Mouse (Mus musculus) heart, adult 2 months (tissue): ENCODE data around the gene Dlk1. TPM values are rescaled to one million over a fixed set of nuclear protein-coding genes. Genes with fewer than 3 reads are reported as not detected.

Source experiments
- DNase-seq, 2 experiments: peaks; one replicate each; pipeline ENCODE4 v3.0.0; 2021
- H3K27ac ChIP-seq: fragments of 200-600 bp; 2 replicates; pipeline ENCODE4 v1.8.1; 2022
- H3K27me3 ChIP-seq: fragments of 200-500 bp; 2 replicates; pipeline ENCODE4 v1.6.1; 2012; ENCODE audit warnings: mild to moderate bottlenecking, low read length, inconsistent platforms, mixed read lengths; ENCODE audit not compliant: control insufficient read depth, insufficient read depth
- H3K36me3 ChIP-seq: fragments of 200-500 bp; 2 replicates; pipeline ENCODE4 v1.6.1; 2012; ENCODE audit warnings: low read length, inconsistent platforms; ENCODE audit not compliant: control insufficient read depth, insufficient read depth
- H3K4me1 ChIP-seq: fragments of 200-500 bp; 2 replicates; pipeline ENCODE4 v1.6.1; 2011; ENCODE audit warnings: low read length; ENCODE audit not compliant: control insufficient read depth, insufficient read depth
- H3K4me3 ChIP-seq: fragments of 200-600 bp; 2 replicates; pipeline ENCODE4 v1.8.1; 2022
- H3K79me2 ChIP-seq: fragments of 200-500 bp; replicated peaks from 2 replicates; pipeline ENCODE4 v1.6.1; 2012; ENCODE audit warnings: mild to moderate bottlenecking, inconsistent platforms, low read length, moderate library complexity, mixed read lengths; ENCODE audit not compliant: control insufficient read depth, insufficient read depth
- H3K9ac ChIP-seq: fragments of 200-500 bp; 2 replicates; pipeline ENCODE4 v1.6.1; 2012; ENCODE audit warnings: low read depth, mild to moderate bottlenecking, control low read depth, inconsistent platforms, low read length, mixed read lengths
- CTCF ChIP-seq: fragments of 200-600 bp; IDR thresholded peaks from 2 replicates; pipeline ENCODE4 v1.8.1; 2022; ENCODE audit warnings: antibody characterized with exemption, mild to moderate bottlenecking, moderate library complexity
- EP300 ChIP-seq: fragments of 200-500 bp; IDR thresholded peaks from 2 replicates; pipeline ENCODE4 v1.6.1; 2011; ENCODE audit warnings: low read depth, low read length, control low read depth; ENCODE audit not compliant: insufficient read depth
- POLR2A ChIP-seq: fragments of 200-500 bp; IDR thresholded peaks from 2 replicates; pipeline ENCODE4 v1.6.1; 2011; ENCODE audit warnings: mild to moderate bottlenecking, low read depth, low read length, control low read depth; ENCODE audit not compliant: insufficient read depth
- WGBS: fragments of 180-500 bp; shearing (Covaris S2); methylation state at CpG from one replicate; pipeline ENCODE4 v1.1.7; 2018; 5-methylcytosine and 5-hydroxymethylcytosine counted together
- intact Hi-C: fragments of 180-260 bp; cut with DNase I; formaldehyde crosslinking; loops from one replicate; pipeline ENCODE4 v1.15.1; 2025
- long read RNA-seq: library from polyadenylated mRNA; stranded (forward); transcript quantifications from one replicate; pipeline ENCODE4 v2.0.0, GENCODE M21; 2021
- polyA plus RNA-seq: library from polyadenylated mRNA; depleted of rRNA; stranded (reverse); fragments of >200 nt; gene quantifications from 2 replicates; pipeline ENCODE4 v1.2.3, GENCODE M21; 2012; rRNA removed
- total RNA-seq, 2 experiments: library from RNA; stranded (reverse); gene quantifications; 2 replicates each; pipeline ENCODE4 v1.2.3; 2021

Dlk1 gene
- total RNA-seq (under 1 TPM in 1 of 2 experiments, not detected in 1; 0.23 TPM), polyA plus RNA-seq (0.90 and 1.3 TPM in 2 replicates)
- long read RNA-seq: 0 reads

DNA sequence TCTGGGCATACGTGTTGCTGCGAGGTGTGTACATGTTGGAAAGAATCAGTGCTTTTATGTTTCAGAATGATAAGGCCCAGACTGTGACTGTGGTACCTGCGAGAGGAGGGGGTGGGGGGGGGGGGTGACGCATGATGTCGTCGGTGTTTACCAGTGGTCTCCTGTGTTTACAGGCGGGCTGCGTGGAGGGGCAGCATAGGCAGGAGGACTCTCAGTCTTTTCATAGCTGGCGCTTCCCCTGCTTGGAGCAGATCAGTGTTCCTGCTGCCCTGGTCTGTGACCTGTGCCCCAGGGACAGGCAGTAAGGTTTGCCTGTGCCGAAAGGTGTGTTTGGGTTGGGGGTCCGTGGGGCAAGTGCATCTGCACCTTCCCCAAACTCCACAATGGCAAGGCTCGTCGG lies at the start of gene Dlk1:
Dlk1 (plus strand) TSS at position 232 of the 400 bp plus-strand sequence.
- TF ChIP-seq POLR2A (no peak), CTCF (no peak), EP300 (no peak)
- 26% methylated on average over 13 of the region's 13 CpGs for WGBS
- H3K36me3 ChIP-seq: no peaks in the 10 kb centered on the region
- DNase-seq: no peak
- H3K79me2 ChIP-seq: no peaks in the 10 kb centered on the region
- no peak within 1 kb of the TSS for H3K9ac ChIP-seq
- no peak within 1 kb of the TSS for H3K4me3 ChIP-seq
- no peaks in the 10 kb centered on the region for H3K4me1 ChIP-seq
- intact Hi-C loops: no loop called here
- peaks cover 16% of the 10 kb centered on the region for H3K27me3 ChIP-seq
- H3K27ac ChIP-seq: no peak within 1 kb of the TSS

DNA sequence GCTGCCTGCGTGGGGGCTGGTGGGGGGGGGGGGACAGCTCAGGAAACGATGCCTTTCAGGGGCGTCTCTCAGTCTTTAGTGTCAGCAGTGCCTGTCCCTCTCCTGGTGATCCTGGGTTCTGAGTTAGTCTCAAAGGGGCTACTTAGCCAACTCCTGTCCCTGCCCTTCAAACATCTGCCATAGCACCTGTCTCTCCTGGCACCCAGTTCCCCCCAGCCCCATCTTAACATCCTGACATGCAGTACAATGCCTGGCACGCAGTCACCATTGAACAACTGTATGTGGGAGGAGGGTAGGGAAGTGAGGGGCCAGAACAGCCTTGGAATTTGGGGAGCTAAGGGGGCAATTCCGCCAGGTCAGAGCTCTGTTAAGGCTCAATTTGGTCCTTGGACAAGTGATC lies 49.7 kb upstream of the Dlk1 start:
- intact Hi-C loops: no loop called here
- DNase-seq: no peak
- H3K9ac ChIP-seq: no peak overlapping the region
- H3K27me3 ChIP-seq: no peaks in the 10 kb centered on the region
- H3K36me3 ChIP-seq: no peaks in the 10 kb centered on the region
- no peak overlapping the region for H3K27ac ChIP-seq
- H3K79me2 ChIP-seq: no peaks in the 10 kb centered on the region
- H3K4me1 ChIP-seq: no peaks in the 10 kb centered on the region
- TF ChIP-seq EP300: no peak
- TF ChIP-seq CTCF: no peak
- TF ChIP-seq POLR2A: no peak
- no peak overlapping the region for H3K4me3 ChIP-seq
- 41% methylated on average over 5 of the region's 5 CpGs for WGBS

DNA sequence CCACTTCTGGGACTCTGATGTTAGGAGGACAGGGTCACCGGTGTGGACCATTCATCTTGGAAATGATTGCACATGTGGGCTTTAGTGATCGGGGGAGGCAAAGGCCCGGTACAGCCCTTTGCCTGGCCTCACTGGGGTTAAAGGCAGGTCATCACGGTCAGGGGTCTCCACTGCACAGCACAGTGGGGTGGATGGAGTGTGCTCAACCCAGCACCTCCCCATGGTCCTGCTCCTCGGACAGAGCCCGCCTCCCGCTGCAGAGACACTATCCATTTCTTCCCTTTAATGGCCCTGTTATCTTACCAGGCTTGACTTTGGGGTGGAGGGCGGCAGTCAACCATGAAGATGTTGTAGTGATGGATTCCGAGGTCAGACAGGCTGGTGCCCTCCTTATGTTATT lies 48.9 kb upstream of the Dlk1 start:
- TF ChIP-seq POLR2A (no peak), EP300 (no peak), CTCF (no peak)
- 90% methylated on average over 9 of the region's 9 CpGs for WGBS
- H3K27me3 ChIP-seq: no peaks in the 10 kb centered on the region
- intact Hi-C loops: no loop called here
- no peak overlapping the region for H3K4me3 ChIP-seq
- H3K4me1 ChIP-seq: no peaks in the 10 kb centered on the region
- no peak overlapping the region for H3K27ac ChIP-seq
- H3K36me3 ChIP-seq: no peaks in the 10 kb centered on the region
- DNase-seq: no peak
- no peaks in the 10 kb centered on the region for H3K79me2 ChIP-seq
- no peak overlapping the region for H3K9ac ChIP-seq

DNA sequence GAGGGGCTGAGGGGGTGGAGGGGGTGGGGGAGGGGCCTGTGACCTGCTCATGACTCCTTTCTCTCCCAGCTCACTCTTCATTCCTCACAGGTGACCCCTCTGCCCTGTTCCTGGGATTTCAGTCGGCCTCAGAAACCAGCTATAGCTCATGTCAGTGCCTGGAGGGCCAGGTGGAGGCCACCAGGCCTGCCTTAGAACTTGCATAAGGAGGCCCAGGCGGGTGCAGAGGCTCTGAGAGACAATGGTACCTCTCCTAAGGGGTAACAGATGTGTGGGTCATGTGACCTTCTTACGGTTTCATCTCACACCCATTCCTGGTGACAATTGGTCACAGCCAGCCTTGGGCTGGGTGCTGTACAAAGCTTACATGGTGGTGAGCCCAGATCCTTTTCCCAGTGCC lies 46.6 kb upstream of the Dlk1 start:
- TF ChIP-seq POLR2A (no peak), EP300 (no peak), CTCF (no peak)
- no peaks in the 10 kb centered on the region for H3K79me2 ChIP-seq
- 67% methylated on average over 3 of the region's 3 CpGs for WGBS
- no peak for DNase-seq
- intact Hi-C loops: no loop called here
- no peaks in the 10 kb centered on the region for H3K27me3 ChIP-seq
- no peak overlapping the region for H3K9ac ChIP-seq
- H3K4me1 ChIP-seq: no peaks in the 10 kb centered on the region
- no peak overlapping the region for H3K27ac ChIP-seq
- no peaks in the 10 kb centered on the region for H3K36me3 ChIP-seq
- H3K4me3 ChIP-seq: no peak overlapping the region

DNA sequence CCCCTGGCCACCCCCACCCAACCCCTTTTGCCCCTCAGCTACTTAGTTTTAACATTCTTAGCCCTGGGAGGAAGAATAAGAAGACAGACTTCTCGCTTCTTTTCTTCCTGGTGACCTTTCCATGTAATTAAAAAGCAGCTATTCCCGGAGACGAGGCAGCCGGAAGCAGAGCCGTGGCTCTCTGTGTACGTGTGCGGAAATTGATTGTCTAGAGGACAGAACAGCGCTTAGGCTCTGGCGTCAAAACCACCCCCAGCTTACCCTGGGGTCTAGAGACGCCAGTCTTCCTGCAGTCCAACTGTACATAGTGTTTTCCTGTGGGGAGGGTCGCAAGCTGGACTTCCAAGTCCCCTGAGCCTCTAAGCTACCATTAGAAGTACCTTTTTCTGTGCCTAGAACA lies 41.9 kb upstream of the Dlk1 start:
- intact Hi-C loops: no loop called here
- H3K4me3 ChIP-seq: no peak overlapping the region

DNA sequence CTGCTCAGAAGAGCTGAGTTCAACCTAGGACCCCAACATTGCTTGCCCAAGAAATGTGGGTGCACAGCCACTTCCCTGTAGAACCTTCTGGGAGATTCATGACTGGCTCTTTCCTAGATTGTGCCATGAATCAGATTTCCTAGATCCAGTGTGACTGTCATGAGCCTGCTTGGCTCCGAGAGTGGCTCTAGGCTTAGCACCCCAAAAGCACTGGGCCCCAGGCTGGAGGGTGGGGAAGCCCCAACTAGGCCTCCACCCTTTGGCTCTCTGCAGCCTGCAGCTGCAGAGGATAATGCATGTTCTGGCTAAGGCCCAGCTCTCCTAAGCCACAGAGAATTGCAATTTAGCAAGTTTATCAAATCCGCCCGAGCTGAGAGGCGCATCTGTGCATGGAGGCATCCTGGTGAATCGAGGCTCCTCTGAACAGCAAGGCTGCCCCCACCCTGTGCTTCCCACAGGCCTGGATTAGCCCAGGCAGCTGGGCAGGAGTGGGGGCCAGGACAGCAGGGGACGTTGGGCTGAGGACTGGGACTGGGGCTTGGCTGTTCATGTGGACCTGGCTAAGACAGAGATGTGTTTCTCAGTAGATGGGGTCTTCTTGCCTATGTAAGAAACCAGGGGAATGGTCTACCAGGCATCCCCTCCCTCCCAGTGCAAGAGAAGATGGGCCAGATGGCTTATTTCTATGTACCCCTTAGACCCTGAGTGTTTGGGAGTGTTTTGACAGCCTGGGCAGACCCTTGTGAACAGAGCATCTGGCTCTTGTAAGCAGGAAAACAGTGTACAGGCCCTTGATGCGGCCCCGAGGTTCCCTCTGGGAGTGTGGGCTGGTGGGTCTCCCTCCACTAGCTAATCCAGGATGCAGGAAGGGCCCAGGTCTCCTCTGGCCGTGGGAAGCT lies 41.2 kb upstream of the Dlk1 start:
- H3K4me3 ChIP-seq: no peak overlapping the region
- 69% methylated on average over 9 of the region's 9 CpGs for WGBS
- no peak overlapping the region for H3K9ac ChIP-seq
- intact Hi-C loops: no loop called here
- TF ChIP-seq EP300: no peak
- no peak for TF ChIP-seq POLR2A
- TF ChIP-seq CTCF: no peak
- no peak for DNase-seq
- no peaks in the 10 kb centered on the region for H3K36me3 ChIP-seq
- H3K79me2 ChIP-seq: no peaks in the 10 kb centered on the region
- H3K27ac ChIP-seq: no peak overlapping the region
- H3K27me3 ChIP-seq: no peaks in the 10 kb centered on the region
- H3K4me1 ChIP-seq: no peaks in the 10 kb centered on the region

More for the DNA sequence above, 41.9 kb upstream of the Dlk1 start:
- TF ChIP-seq POLR2A (no peak), EP300 (no peak), CTCF (no peak)
- Histone ChIP-seq H3K79me2 (no peaks in the 10 kb centered on the region), H3K27ac (no peak overlapping the region), H3K4me1 (no peaks in the 10 kb centered on the region), H3K36me3 (no peaks in the 10 kb centered on the region), H3K27me3 (no peaks in the 10 kb centered on the region), H3K9ac (no peak overlapping the region)
- no peak for DNase-seq
- 38% methylated on average over 11 of the region's 11 CpGs for WGBS
